Mouse (Mus musculus) thymus, postnatal 14 days (tissue): ENCODE measurements around the gene Plb1.

ENCODE experiments used
- DNase-seq: peaks from one replicate; pipeline ENCODE4 v3.0.0; 2021

Plb1 gene

GRCm38 (mm10) chr5:32400926-32401325, 168.4 kb downstream of the Plb1 start:
- no peak for DNase-seq

GRCm38 (mm10) chr5:32403082-32403953, 170.8 kb downstream of the Plb1 start:
- DNase-seq, result no peak

- DNase-seq, result no peak
These were observed 172.8 kb downstream of the Plb1 start for GRCm38 (mm10) chr5:32405199-32405855.

GRCm38 (mm10) chr5:32408771-32409170, 176.3 kb downstream of the Plb1 start:
- DNase-seq, result no peak

GRCm38 (mm10) chr5:32409747-32410146, 177.2 kb downstream of the Plb1 start:
- DNase-seq, result no peak

GRCm38 (mm10) chr5:32410954-32411688, 178.6 kb downstream of the Plb1 start:
- DNase-seq, result no peak

GRCm38 (mm10) chr5:32412186-32412950, 179.9 kb downstream of the Plb1 start:
- DNase-seq, result no peak

GRCm38 (mm10) chr5:32413083-32413482, 180.6 kb downstream of the Plb1 start:
- no peak for DNase-seq

GRCm38 (mm10) chr5:32413569-32413968, 181.1 kb downstream of the Plb1 start:
- DNase-seq, result no peak

GRCm38 (mm10) chr5:32414461-32414985, 182.0 kb downstream of the Plb1 start:
- no peak for DNase-seq

- DNase-seq, result no peak
These were observed 183.0 kb downstream of the Plb1 start for GRCm38 (mm10) chr5:32415554-32415953.
